Mouse (Mus musculus): Measurements from ENCODE around the gene Mettl2.
"Not testable (repeated sequence)": the region's sequence is repeated elsewhere in the genome, so short reads cannot be mapped to it uniquely, and the experiment has no call there.

Gene Mettl2

GRCm38 (mm10) chr11:105125735-105126519 is at the start of gene Mettl2:
Mettl2 (plus strand) TSS chr11:105126425.
- DNase-seq (ENCODE audit: low read depth) = peak; percentile 27

DNA sequence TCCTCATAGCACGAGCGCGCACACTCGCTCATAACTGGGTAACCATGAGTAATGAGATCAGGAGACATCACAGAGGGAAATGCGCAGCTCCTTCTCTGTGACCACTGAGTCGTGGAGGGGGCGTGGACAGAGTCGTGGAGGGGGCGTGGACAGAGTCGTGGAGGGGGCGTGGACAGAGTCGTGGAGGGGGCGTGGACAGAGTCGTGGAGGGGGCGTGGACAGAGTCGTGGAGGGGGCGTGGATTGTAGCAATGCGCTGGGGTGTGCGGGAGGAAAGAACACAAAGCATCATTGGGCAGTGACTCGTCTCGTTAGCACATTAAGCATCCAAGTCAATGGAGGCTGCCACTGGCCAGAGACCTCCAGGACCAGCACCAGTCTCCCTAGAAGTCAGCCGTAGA is 13.8 kb upstream of the Mettl2 start:
- not testable (repeated sequence) for DNase-seq (ENCODE audit: low read depth)

DNA sequence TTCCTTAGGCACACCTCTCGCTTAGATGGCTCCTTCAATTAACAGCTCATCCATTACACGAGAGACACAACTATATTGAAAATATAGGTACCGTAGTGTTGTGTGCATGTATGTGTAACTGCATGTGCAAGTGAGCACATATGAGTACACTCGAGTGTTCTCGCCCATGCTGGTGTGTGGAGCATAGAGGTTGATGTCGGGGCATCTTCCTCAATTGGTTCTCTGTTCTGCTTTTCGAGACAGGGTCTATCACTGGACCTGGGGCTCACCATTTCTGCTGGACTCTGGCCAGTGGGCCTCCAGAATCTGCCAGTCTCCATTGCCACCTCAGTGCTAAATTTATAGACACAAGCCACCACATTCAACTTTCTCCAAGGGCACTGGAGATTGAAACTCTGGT is 8.4 kb upstream of the Mettl2 start:
- DNase-seq (ENCODE audit: low read depth) = no peak

GRCm38 (mm10) chr11:105120551-105121061 is 5.6 kb upstream of the Mettl2 start:
- DNase-seq (ENCODE audit: low read depth) = peak; percentile 38

DNA sequence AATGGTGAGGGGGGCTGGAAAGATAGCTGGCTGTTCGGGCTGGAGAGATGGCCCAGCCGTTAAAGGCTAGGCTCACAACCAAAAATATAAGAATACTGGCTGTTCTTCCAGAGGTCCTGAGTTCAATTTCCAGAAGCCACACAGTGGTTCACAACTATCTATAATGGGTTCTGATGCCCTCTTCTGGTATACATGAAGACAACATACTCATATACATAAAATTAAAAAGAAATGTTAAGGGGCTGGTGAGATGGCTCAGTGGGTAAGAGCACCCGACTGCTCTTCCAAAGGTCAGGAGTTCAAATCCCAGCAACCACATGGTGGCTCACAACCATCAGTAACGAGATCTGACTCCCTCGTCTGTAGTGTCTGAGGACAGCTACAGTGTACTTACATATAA is 4.4 kb upstream of the Mettl2 start:
- DNase-seq (ENCODE audit: low read depth) = not testable (repeated sequence)

DNA sequence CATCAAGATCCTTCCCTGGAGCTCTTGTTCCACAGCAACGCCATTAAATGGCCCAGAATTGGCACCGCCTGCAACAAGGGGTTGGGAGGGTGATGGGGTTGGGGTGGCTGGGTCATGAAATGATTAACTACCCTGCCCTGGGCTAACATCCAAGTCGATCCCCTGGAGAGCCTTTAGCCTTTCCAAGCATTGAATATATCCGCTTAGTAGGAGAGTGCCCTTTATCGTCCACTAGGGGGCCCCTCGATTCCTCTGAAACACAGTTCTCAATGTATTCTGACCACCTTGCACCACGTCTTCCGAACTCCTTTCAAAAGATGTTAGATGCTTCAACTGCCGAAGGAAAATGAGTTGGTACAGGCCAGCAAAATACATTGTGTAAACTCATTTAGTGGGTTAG is 2.2 kb upstream of the Mettl2 start:
- peak; percentile 18 for DNase-seq (ENCODE audit: low read depth)

DNA sequence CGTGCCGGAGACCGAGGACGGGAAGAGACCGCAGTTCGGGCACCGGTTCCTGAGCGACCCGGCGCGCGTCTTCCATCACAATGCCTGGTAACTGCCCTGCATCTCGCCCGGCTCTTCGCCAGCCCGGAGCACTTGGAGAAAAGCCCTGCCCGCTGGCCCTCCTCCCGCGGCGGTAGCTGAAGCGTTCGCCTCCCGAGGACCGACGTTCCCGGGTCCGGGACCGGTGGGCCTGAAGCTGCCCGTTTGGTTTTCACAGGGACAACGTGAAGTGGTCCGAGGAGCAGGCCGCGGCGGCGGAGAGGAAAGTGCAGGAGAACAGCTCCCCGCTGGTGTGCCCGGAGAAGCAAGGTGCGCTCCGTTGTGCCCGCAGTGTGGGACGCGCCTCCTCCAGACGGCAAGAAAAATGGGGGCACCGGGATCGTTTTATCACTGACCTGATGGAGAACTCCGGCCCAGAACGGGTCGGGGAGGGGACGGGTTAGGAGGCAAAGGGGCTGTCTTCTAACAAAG is 350 bp downstream of the Mettl2 start:
- no peak for DNase-seq (ENCODE audit: low read depth)

- no peak for DNase-seq (ENCODE audit: low read depth)
Measured at GRCm38 (mm10) chr11:105135692-105136091, 9.5 kb downstream of the Mettl2 start.

DNA sequence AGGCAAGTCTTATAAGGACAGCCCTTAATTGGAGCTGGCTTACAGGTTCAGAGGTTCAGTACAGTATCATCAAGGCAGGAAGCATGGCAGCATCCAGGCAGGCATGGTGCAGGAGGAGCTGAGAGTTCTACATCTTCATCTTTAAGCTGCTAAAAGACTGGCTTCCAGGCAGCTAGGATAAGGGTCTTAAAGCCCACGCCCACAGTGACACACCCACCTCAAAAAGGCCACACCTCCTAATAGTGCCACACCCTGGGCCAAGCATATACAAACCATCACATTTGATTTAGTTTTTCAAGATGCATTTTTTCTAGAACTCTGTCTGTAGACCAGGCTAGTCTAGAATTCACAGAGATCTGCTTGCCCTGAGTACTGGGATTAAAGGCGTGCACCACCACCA is 11.0 kb downstream of the Mettl2 start:
- DNase-seq (ENCODE audit: low read depth) = not testable (repeated sequence)

GRCm38 (mm10) chr11:105140512-105140911 is 14.3 kb downstream of the Mettl2 start:
- DNase-seq (ENCODE audit: low read depth) = not testable (repeated sequence)

- no peak for DNase-seq (ENCODE audit: low read depth)
Measured at GRCm38 (mm10) chr11:105141115-105141514, 14.9 kb downstream of the Mettl2 start.

GRCm38 (mm10) chr11:105143564-105143963 is 17.3 kb downstream of the Mettl2 start:
- DNase-seq (ENCODE audit: low read depth) = no peak

DNA sequence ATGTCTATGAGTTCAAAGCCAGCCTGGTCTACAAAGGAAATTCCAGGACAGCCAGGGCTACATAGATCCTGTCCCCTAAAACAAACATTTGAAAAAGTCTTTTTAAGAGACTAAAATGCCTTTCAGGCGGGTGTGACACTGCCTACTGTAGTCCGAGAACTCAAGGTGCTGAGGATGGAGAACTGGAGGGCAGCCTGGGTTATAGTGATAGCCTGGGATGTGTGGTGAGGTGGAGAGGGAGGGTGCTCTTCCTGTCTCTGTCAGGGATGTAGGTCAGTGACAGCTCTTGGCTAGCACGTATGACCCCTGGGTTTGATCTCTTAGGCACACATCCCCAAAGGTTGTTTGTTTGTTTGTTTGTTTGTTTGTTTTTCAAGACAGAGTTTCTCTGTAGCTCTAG is 17.9 kb downstream of the Mettl2 start:
- no peak for DNase-seq (ENCODE audit: low read depth)

GRCm38 (mm10) chr11:105144508-105145210 is 18.4 kb downstream of the Mettl2 start:
- DNase-seq (ENCODE audit: low read depth) = no peak

DNA sequence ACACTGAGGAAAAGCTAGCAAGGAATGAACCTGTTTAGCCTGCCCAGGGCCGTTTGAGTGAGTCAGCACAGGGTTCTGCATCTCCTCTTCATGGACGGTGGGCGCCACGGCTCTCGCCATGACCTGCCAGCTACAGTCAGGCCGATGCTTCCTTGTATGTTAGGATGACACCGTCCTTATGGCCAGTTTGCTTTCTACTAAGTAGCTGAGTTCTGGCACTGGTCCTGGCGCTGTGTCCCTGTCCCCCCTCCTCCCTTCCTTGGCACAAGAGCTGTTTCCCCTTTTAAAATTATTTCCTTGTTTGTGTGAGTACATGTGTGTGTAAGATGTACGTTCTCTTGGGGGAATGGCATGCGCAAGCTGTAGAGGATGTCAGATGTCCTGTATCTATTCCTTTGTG is 19.0 kb downstream of the Mettl2 start:
- no peak for DNase-seq (ENCODE audit: low read depth)

DNA sequence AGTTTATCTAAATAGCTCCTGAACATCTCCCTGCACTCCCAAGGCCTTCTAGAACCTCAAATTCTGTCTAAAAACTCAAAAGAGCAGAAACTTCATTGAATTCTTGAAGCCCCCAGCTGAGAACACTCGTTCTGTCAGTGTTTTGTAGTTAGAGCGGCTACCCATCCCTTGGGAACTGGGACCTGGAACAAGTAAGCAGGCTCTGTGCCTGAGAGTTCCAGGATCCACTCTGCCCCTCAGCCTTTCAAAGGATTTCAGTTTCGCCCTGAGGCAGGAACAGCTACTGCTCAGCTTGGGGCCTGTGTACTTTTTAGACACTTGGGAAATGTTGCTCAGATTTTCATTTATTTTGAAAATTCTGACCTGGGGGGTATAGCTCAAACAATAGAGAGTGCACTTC is 20.4 kb downstream of the Mettl2 start, which contains the start of gene Gm10842:
TSS of gene Gm10842 (plus strand) at position 301 of the 400 bp plus-strand sequence.
- DNase-seq (ENCODE audit: low read depth) = no peak

DNA sequence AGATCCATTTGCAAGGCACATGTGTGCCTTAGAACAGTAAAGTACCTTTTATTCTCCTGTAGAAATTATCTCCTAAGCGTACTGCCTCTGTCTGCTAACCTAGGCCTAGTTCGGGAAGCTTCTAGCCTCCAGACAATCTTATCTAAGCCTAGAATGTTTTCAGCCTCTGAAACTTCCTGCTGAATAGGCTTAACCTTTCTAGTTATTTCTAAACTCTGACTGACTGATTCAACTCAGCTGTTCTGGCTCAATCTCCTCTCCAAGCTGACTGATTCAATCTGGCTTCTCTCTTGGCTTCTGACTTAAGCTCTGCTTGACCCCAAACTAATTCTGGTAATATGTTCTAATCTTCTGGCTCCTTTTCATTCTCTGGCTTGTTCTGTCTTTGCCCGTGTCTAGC is 23.1 kb downstream of the Mettl2 start:
- no peak for DNase-seq (ENCODE audit: low read depth)

- DNase-seq (ENCODE audit: low read depth) = no peak
Measured at GRCm38 (mm10) chr11:105149766-105150165, 23.5 kb downstream of the Mettl2 start.

GRCm38 (mm10) chr11:105150691-105151090 is 24.5 kb downstream of the Mettl2 start:
- no peak for DNase-seq (ENCODE audit: low read depth)

GRCm38 (mm10) chr11:105151226-105152016 is 25.2 kb downstream of the Mettl2 start:
- no peak for DNase-seq (ENCODE audit: low read depth)

- DNase-seq (ENCODE audit: low read depth) = no peak
Measured at GRCm38 (mm10) chr11:105152017-105152300, 25.7 kb downstream of the Mettl2 start.

DNA sequence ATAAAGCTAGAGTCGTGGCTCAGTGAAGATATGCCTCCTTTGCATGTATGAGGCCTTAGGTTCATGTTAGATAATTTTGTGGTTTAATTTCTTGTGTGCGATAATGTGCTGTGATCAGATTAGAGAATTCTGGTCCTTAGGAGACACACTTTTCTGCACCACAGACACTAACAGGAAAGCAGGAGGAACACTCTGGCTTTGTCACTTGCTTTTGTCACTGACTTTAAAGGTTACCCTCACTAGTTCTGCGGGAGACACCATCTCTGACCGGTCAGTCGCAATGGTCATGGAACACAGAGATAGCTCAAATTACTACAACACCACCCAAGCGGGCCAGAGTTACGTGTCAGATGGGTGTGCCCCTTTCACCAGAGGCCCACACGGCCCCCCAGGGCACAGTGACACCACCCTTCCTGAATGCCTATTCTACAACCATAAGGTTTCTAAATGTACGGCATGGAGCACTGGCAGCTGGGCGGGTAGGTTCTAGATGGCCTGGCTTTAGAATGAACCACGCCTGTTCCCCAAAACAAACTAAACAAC is 26.2 kb downstream of the Mettl2 start:
- no peak for DNase-seq (ENCODE audit: low read depth)
